Mouse (Mus musculus) MEL-GATA-1-ER (cell line): ENCODE data around the gene Serinc2.

Experiments
- DNase-seq: peaks from one replicate; pipeline ENCODE4 v3.0.0-alpha.2; 2012; ENCODE audit warnings: low read depth; ENCODE audit errors: extremely low read depth

The Serinc2 gene

DNA sequence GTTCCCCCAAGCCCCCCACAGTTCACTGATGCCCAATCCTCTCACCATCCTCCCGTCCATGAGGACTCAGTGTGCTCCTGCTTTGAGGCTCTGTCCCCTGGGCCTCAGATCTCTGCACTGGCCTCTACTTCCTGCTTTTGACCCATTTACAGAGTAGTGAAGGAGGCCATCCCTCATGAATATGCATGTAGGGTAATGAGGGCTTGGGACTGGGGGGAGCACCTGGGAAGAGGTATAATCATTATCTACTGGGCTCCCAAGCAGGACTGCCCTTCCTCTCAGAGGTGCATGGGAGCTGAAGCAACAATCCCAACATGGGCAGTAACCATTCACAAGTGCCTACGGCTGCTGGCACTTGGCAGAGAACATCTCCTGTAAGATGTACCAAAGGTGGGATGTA lies at the start of gene Serinc2:
Gene Serinc2, minus strand, starts transcription at position 101 of the 400 bp plus-strand sequence.
- no peak for DNase-seq

DNA sequence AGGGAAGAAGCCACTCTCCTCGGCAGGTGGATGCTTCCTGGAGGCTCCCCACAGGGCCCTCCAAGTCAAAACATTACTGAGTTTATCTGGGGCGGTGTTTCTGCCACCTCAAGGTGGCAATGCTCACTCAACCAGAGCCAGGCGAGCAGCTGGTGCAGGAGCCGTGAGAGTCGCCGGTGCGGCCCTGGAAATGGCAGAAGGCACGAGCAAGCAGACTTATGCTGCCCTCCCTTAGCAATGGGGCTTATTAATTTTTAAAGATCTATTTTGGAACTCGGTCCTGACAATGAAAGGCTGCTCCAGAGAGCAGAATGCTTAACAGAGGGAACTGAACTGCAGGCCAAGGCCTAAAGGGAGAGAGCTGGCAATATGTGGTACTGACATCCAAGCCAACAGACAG lies 48.4 kb upstream of the Serinc2 start:
- no peak for DNase-seq

DNA sequence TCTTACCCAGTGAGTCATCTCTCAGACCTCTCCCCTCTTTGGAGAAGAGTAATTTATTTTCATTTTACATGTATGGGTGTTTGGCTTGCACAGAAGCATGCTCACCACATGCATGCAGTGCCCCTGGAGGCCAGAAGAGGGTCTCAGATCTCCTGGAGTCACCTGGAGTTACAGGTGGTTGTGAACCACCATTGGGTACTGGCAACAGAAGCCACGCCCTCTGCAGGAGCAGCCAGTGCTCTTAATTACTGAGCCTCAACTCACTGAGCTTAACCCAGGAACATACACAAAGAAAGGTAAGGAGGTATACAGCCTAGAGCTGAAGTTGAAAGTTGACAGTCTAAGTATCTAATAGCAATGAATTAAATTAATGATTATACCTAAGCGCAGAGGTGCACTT lies 46.4 kb upstream of the Serinc2 start:
- DNase-seq, result no peak

DNA sequence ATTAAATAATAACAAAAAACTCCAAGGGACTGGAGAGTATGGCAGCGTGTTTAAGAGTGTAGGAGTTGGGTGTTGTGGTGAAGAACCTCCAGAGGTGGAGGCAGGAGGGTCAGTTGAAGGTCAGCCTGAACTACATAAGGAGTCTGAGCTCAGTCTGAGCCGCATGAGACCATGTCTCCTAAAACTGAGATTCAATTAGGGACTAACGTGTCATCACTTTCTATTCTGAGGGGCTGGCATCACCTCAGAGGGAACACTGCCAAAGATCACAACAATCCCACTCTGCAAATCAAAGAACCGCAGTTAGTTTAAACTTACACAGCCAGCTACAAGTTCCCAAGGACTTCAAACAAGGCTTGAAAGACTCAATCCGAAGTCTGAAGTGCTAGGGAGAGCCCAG lies 44.6 kb upstream of the Serinc2 start:
- no peak for DNase-seq

- peak; percentile 30 for DNase-seq
Measured at GRCm38 (mm10) chr4:130323165-130323564, 44.2 kb upstream of the Serinc2 start.

DNA sequence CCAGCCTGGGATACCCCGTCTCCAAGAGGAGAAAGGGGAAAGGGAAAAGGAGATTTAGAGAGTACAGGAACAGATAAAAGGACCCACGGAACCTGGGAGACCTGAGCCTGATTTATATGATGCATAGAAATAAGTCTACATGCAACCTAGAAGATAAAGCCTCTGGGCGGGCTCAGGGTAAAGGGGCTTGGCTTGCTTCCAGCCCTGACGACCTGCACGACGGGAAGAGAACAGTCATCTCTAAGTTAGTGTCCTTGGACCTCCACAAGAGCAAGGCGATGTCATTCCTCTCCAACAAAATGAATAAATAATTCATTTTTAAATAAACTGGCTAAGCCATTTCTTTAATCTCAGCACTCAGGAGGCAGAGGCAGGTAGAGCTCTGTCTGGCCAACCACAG lies 43.6 kb upstream of the Serinc2 start:
- no peak for DNase-seq

GRCm38 (mm10) chr4:130321640-130322039 lies 42.6 kb upstream of the Serinc2 start:
- DNase-seq, result no peak

DNA sequence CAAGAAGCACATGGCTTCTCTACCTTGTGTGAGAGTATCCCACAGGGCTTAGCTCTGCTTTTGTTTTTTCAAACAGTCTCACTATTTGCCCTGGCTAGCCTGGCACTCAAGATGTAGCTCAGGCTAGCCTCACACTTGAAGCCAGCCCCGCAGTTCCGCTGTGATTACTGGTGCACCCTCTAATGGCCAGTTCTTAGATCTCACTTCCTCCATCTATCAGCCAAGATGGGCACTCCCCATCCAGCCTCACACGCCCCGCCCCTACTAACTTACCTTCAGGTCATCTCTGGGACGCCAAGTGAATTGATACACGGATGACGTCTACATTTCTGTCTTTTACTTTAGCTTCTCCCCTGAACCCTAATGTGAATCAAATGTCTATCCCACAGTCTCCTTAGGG lies 40.6 kb upstream of the Serinc2 start:
- no peak for DNase-seq

- DNase-seq, result no peak
Measured at GRCm38 (mm10) chr4:130318122-130318521, 39.1 kb upstream of the Serinc2 start.

DNA sequence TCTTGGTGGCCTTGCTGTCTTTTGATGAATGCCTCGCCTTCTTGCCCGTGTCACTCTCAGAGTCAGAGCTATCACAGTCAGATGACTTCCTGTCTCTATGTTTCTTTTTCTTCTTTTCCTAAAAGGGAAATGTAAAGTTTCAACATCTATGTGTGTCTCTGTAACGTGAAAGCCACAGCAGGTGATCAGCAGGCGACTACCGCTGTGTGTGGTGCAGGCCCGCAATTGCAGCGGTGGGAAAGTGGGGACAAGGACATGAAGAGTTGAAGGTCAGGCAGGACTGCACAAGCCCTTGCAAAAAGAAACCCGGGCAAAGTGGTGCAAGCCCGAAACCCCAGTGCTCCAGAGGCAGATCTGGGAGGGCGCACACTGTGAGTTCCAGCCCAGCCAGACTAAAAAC lies 37.7 kb upstream of the Serinc2 start:
- no peak for DNase-seq

GRCm38 (mm10) chr4:130315771-130316527 lies 36.9 kb upstream of the Serinc2 start:
- DNase-seq, result no peak

- no peak for DNase-seq
Measured at GRCm38 (mm10) chr4:130313552-130313951, 34.5 kb upstream of the Serinc2 start.

- no peak for DNase-seq
Measured at GRCm38 (mm10) chr4:130312526-130312925, 33.5 kb upstream of the Serinc2 start.

DNA sequence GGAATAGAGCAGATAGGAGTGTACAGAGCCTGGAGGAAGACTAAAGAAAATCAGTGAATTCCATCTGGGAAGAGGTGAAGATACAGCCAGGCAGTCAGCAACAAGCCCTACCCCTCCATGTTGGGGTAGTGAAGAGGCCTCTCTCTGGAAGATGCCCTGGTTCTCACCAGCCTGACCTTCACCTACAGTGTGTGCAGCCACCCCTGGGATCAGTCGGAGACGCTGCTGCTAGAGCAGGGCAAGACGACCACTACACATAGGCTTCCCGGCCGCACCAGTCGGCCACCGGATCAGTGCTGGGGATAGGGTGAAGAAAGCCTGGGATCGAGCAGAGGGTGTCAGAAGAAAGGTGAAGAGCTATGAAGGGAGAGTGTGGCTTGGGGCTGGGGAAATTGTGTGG lies 30.2 kb upstream of the Serinc2 start:
- DNase-seq, result no peak

GRCm38 (mm10) chr4:130308231-130309081 lies 29.5 kb upstream of the Serinc2 start, which contains the start of the genes Fabp3 and Gm10570:
TSS of gene Fabp3 (plus strand) at chr4:130308595.
TSS of gene Gm10570 (minus strand) at chr4:130308674.
- DNase-seq, result no peak

DNA sequence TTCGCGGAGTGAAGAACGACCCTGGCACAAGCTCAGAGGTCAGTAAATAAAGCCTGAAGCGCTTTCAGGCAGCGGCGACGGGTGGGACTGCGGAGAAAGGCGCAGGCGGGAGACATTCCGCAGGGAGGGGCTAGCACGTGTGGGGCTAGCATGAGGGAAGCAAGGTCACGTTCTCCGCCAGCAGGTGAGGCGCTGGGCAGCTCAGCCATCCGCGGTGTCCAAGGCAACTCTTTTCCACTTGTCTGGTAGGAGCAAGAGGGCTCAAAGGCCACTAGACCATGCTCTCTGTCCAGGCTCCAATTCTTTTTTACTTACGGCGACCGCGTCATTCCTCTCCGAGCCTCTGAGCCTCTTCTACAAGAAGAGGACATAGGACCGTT lies 28.8 kb upstream of the Serinc2 start:
- DNase-seq, result no peak

DNA sequence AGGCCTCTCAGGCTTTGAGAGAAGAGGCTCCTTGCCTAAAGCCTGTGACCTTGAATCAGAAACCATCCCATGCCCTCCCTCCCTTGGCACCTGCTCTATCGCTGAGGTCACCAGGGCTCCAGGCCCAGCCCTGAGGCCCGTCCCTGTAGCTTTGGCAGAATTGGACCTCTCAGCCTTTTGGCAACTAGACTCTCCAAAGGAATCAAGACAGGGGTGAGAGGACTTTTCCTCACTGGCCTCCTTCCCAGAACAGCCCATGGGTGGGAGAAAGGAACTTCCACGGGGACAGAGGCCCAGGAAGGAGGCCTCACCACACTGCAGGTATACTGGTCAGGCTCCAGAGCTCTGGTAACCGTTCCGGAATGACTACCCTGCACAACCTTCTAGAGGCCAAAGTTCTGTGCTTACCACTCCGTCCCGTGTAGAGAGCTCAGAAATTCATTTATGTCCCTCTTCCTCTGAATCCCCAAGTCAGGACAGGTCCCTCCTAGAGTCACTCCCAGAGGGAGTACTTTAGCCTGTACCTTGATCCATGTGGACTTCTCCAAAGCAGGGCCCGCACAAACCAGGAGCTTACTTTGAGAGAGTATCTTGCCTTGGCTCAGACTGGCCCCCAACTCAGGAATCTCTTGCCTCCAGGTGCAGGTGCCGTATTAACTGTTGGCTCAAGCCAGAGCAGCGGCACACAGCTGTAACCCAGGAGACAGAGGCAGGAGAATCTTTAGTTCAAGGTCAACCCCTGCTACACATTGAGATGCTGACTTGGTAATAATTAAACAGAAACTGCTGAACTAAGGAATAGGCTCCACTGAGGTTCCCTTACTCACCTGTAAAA lies 28.0 kb upstream of the Serinc2 start:
- no peak for DNase-seq

- no peak for DNase-seq
Measured at GRCm38 (mm10) chr4:130304746-130305145, 25.7 kb upstream of the Serinc2 start.

GRCm38 (mm10) chr4:130302285-130302870 lies 23.4 kb upstream of the Serinc2 start:
- DNase-seq, result no peak

DNA sequence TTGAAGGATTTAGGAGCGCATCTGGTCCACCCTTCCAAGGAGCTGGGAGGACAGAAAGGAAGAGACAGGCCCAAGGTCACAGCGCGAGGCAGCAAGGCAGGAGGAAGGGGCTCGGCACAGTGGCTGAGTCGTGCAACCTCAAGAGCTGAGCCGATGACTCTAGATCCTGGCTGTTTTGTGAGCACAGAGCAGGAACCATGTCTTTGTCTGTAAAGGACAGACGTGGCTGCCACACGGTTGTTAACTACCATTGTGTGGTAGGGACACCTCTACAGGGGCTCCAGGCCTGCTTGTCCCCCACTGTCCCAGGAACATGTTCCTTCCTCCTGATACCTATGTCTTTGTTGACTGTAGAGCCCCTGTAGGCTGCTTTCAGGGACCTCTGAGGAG lies 20.6 kb upstream of the Serinc2 start:
- DNase-seq, result no peak

DNA sequence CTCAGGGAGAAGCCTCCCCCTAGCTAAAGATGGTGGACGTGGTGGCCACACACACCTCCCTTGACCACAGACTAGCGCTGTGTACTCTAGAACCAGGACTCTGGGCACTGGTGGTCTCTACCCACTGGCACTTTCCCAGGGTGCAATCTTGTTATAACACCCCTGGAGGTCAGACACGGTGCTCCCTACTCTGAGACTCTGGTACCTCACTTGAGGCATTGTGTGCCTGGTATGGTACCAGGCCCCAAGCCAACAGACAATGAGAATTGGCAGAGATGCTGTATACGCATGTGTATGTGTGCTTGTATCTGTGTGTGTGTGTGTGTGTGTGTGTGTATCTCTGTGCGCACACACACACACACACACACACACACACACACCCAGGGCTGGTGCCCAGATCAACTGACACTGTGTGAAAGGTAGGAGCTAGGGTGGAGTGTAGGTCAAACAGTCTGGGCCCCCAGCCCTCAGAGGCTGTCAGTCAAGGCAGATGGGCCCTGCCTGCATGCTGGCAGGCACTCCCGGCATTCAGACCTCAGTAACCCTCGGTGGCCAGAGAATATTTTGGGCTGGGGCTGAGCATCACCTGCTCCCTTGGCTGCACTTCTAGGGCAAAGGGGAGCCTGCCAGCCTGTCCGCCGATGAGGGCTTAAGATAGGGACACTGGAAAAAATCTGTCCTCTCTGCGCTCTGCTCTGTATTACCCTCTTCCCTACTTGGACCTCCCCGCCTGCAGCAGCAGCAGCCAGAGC lies 20.0 kb upstream of the Serinc2 start:
- DNase-seq, result no peak
